Mouse (Mus musculus): ENCODE results near the gene Thpo. TPM values are rescaled to one million over a fixed set of nuclear protein-coding genes. Genes with fewer than 3 reads are reported as not detected.

Gene Thpo
- total RNA-seq, 2 experiments from 2014 or later, result 0.27 TPM; not detected in 1

Other genes starting within 250 kb of the Thpo start
- gene Eif2b5, start 235.7 kb downstream of the Thpo start, total RNA-seq (2021), result 10 to 100 TPM; 55.9 to 59.8 TPM
- 10 to 100 TPM; 70.6 to 73.1 TPM for gene Dvl3, start 217.5 kb downstream of the Thpo start, total RNA-seq (2021)
- gene Ap2m1, start 199.0 kb downstream of the Thpo start, total RNA-seq (2021), result 100 to 1,000 TPM; 283 to 296 TPM
- gene Abcf3, start 185.9 kb downstream of the Thpo start, total RNA-seq (2021), result 10 to 100 TPM; 64.0 to 65.1 TPM
- not detected for gene Vwa5b2, start 145.0 kb downstream of the Thpo start, total RNA-seq (2021)
- gene Eef1akmt4, start 122.9 kb downstream of the Thpo start, total RNA-seq (2021), result 1 to 10 TPM; 5.2 to 5.4 TPM
- gene Gm49333, start 122.9 kb downstream of the Thpo start, total RNA-seq (2021), result not detected
- gene Alg3, start 122.8 kb downstream of the Thpo start, total RNA-seq (2021), result 10 to 100 TPM; 13.6 to 14.6 TPM
- 1 to 10 TPM; 2.0 TPM for gene Camk2n2, start 113.2 kb downstream of the Thpo start, total RNA-seq (2021)
- 1 to 10 TPM in 1 of 2 experiments, under 1 TPM in 1; 0.93 to 1.4 TPM for gene Ece2, start 104.7 kb downstream of the Thpo start, total RNA-seq (2021)
- 100 to 1,000 TPM; 185 to 194 TPM for gene Psmd2, start 82.9 kb downstream of the Thpo start, total RNA-seq (2021)
- gene Eif4g1, start 66.2 kb downstream of the Thpo start, total RNA-seq (2021), result 100 to 1,000 TPM; 374 TPM
- 10 to 100 TPM in 1 of 2 experiments, 1 to 10 TPM in 1; 10.0 to 13.8 TPM for gene Fam131a, start 41.3 kb downstream of the Thpo start, total RNA-seq (2021)
- gene Polr2h, start 16.8 kb downstream of the Thpo start, total RNA-seq (2021), result 10 to 100 TPM; 15.6 to 16.7 TPM
- gene Clcn2, start 16.8 kb downstream of the Thpo start, total RNA-seq (2021), result 1 to 10 TPM; 3.2 to 4.5 TPM
- 1 to 10 TPM; 1.6 to 1.9 TPM for gene Chrd, start 1.4 kb downstream of the Thpo start, total RNA-seq (2021)